Mouse (Mus musculus): ENCODE results near the gene Prdm1.

Prdm1 gene

GRCm38 (mm10) chr10:44490899-44491422 lies 37.3 kb downstream of the Prdm1 start:
- DNase-seq = no peak

GRCm38 (mm10) chr10:44487132-44487531 lies 41.2 kb downstream of the Prdm1 start:
- no peak for DNase-seq

- DNase-seq = no peak
Observed at GRCm38 (mm10) chr10:44484077-44484476, 44.2 kb downstream of the Prdm1 start.

GRCm38 (mm10) chr10:44483116-44483515 lies 45.2 kb downstream of the Prdm1 start:
- DNase-seq = no peak

GRCm38 (mm10) chr10:44481379-44481778 lies 46.9 kb downstream of the Prdm1 start:
- peak; percentile 44 to 69 for DNase-seq

- DNase-seq = no peak
Observed at GRCm38 (mm10) chr10:44479286-44479685, 49.0 kb downstream of the Prdm1 start.

- DNase-seq = no peak
Observed at GRCm38 (mm10) chr10:44478091-44478490, 50.2 kb downstream of the Prdm1 start.

- DNase-seq = no peak
Observed at GRCm38 (mm10) chr10:44477240-44477639, 51.1 kb downstream of the Prdm1 start.

GRCm38 (mm10) chr10:44476523-44476922 lies 51.8 kb downstream of the Prdm1 start:
- DNase-seq = no peak

GRCm38 (mm10) chr10:44475376-44475775 lies 52.9 kb downstream of the Prdm1 start:
- DNase-seq = no peak

- DNase-seq = peak; percentile 47 to 79
Observed at GRCm38 (mm10) chr10:44474256-44474655, 54.0 kb downstream of the Prdm1 start.

GRCm38 (mm10) chr10:44465618-44466017 lies 62.7 kb downstream of the Prdm1 start:
- no peak for DNase-seq

- DNase-seq = no peak
Observed at GRCm38 (mm10) chr10:44464563-44464962, 63.7 kb downstream of the Prdm1 start.

GRCm38 (mm10) chr10:44463856-44464255 lies 64.4 kb downstream of the Prdm1 start:
- DNase-seq = no peak

- no peak for DNase-seq
Observed at GRCm38 (mm10) chr10:44462351-44462750, 66.0 kb downstream of the Prdm1 start.

GRCm38 (mm10) chr10:44461063-44461462 lies 67.2 kb downstream of the Prdm1 start:
- DNase-seq = no peak

GRCm38 (mm10) chr10:44460095-44460810 lies 68.0 kb downstream of the Prdm1 start:
- peak; percentile 55 to 63 for DNase-seq

- DNase-seq = no peak
Observed at GRCm38 (mm10) chr10:44459321-44460000, 68.8 kb downstream of the Prdm1 start.

- DNase-seq = peak; percentile 78 to 79
Observed at GRCm38 (mm10) chr10:44458534-44459315, 69.6 kb downstream of the Prdm1 start.

- DNase-seq = no peak
Observed at GRCm38 (mm10) chr10:44457791-44458533, 70.3 kb downstream of the Prdm1 start.

- peak; percentile 33 to 51 for DNase-seq
Observed at GRCm38 (mm10) chr10:44456757-44457595, 71.3 kb downstream of the Prdm1 start.

GRCm38 (mm10) chr10:44454753-44455152 lies 73.5 kb downstream of the Prdm1 start:
- no peak for DNase-seq

Measured in lung, adult 18-20 months (tissue).